Mouse (Mus musculus) heart, embryonic 13.5 days (tissue): ENCODE data around the gene Schip1. TPM values are rescaled to one million over a fixed set of nuclear protein-coding genes. Genes with fewer than 3 reads are reported as not detected.

Source experiments
- ATAC-seq: fragments of 200-750 bp; cut with Nextera tagmentation; 2 replicates; pipeline ENCODE4 v1.8.0; 2017; ENCODE audit warnings: moderate TSS enrichment; ENCODE audit not compliant: insufficient number of reproducible peaks, low FRiP score, low TSS enrichment; ENCODE audit errors: extremely low read depth
- H3K27ac ChIP-seq: fragments of 300-500 bp; sonication (generic); replicated peaks from 2 replicates; pipeline ENCODE4 v1.5.1; 2015; ENCODE audit warnings: moderate library complexity, mild to moderate bottlenecking, inconsistent platforms
- H3K27me3 ChIP-seq: fragments of 300-500 bp; sonication (generic); replicated peaks from 2 replicates; pipeline ENCODE4 v1.6.1; 2015; ENCODE audit warnings: mild to moderate bottlenecking, inconsistent platforms
- H3K36me3 ChIP-seq: fragments of 300-500 bp; sonication (generic); 2 replicates; pipeline ENCODE4 v1.6.1; 2015; ENCODE audit warnings: mild to moderate bottlenecking, inconsistent platforms
- H3K4me1 ChIP-seq: fragments of 300-500 bp; sonication (generic); 2 replicates; pipeline ENCODE4 v1.6.1; 2015; ENCODE audit warnings: inconsistent platforms
- H3K4me2 ChIP-seq: fragments of 300-500 bp; sonication (generic); 2 replicates; pipeline ENCODE4 v1.6.1; 2015; ENCODE audit warnings: inconsistent platforms, mild to moderate bottlenecking, moderate library complexity
- H3K4me3 ChIP-seq: fragments of 300-500 bp; sonication (generic); 2 replicates; pipeline ENCODE4 v1.5.1; 2015; ENCODE audit warnings: moderate library complexity, mild to moderate bottlenecking, inconsistent platforms
- H3K9ac ChIP-seq: fragments of 300-500 bp; sonication (generic); 2 replicates; pipeline ENCODE4 v1.6.1; 2015; ENCODE audit warnings: inconsistent platforms, mild to moderate bottlenecking, moderate library complexity
- H3K9me3 ChIP-seq: fragments of 300-500 bp; sonication (generic); 2 replicates; pipeline ENCODE4 v1.6.1; 2016; ENCODE audit warnings: inconsistent platforms
- WGBS: fragments of 180-500 bp; shearing (Covaris S2); methylation state at CpG from one replicate; pipeline ENCODE4 v1.1.7; 2015; ENCODE audit warnings: mixed read lengths; 5-methylcytosine and 5-hydroxymethylcytosine counted together
- polyA plus RNA-seq: library from polyadenylated mRNA; unstranded; fragments of >200 nt; fragmentation: Nextera tagmentation; extraction: Ambion mirVana; gene quantifications from 2 replicates; pipeline ENCODE4 v1.2.1, GENCODE M21; 2015

The Schip1 gene
- polyA plus RNA-seq, 1 experiment from 2014 or later = 52.4 TPM

- Histone ChIP-seq H3K9ac (no peak overlapping the region), H3K9me3 (no peaks in the 10 kb centered on the region), H3K4me3 (no peak overlapping the region), H3K36me3 (no peaks in the 10 kb centered on the region), H3K27ac (no peak overlapping the region), H3K4me1 (no peaks in the 10 kb centered on the region), H3K27me3 (no peaks in the 10 kb centered on the region), H3K4me2 (no peak overlapping the region)
- 68% methylated on average over 7 of the region's 7 CpGs for WGBS
- no peak for ATAC-seq
Measured at GRCm38 (mm10) chr3:68282844-68283594, 218.4 kb downstream of the Schip1 start.

- H3K4me1 ChIP-seq = no peaks in the 10 kb centered on the region
- no peaks in the 10 kb centered on the region for H3K9me3 ChIP-seq
- no peak overlapping the region for H3K9ac ChIP-seq
- WGBS = 71% methylated on average over 10 of the region's 10 CpGs
- no peak overlapping the region for H3K4me2 ChIP-seq
- no peaks in the 10 kb centered on the region for H3K36me3 ChIP-seq
- no peak overlapping the region for H3K27ac ChIP-seq
- H3K27me3 ChIP-seq = no peaks in the 10 kb centered on the region
- ATAC-seq = no peak
- no peak overlapping the region for H3K4me3 ChIP-seq
Measured at GRCm38 (mm10) chr3:68283595-68283991, 219.0 kb downstream of the Schip1 start.

- Histone ChIP-seq H3K4me3 (no peak overlapping the region), H3K27me3 (no peaks in the 10 kb centered on the region), H3K27ac (no peak overlapping the region), H3K9me3 (no peaks in the 10 kb centered on the region), H3K4me2 (no peak overlapping the region), H3K36me3 (no peaks in the 10 kb centered on the region), H3K9ac (no peak overlapping the region), H3K4me1 (no peaks in the 10 kb centered on the region)
- 88% methylated on average over 2 of the region's 2 CpGs for WGBS
- no peak for ATAC-seq
Measured at GRCm38 (mm10) chr3:68284500-68284899, 219.9 kb downstream of the Schip1 start.

- H3K4me3 ChIP-seq = no peak overlapping the region
- H3K4me2 ChIP-seq = no peak overlapping the region
- ATAC-seq = no peak
- no peaks in the 10 kb centered on the region for H3K36me3 ChIP-seq
- no peak overlapping the region for H3K9ac ChIP-seq
- 85% methylated on average over 7 of the region's 7 CpGs for WGBS
- H3K9me3 ChIP-seq = no peaks in the 10 kb centered on the region
- H3K27ac ChIP-seq = no peak overlapping the region
- H3K27me3 ChIP-seq = no peaks in the 10 kb centered on the region
- H3K4me1 ChIP-seq = no peaks in the 10 kb centered on the region
Measured at GRCm38 (mm10) chr3:68296752-68297151, 232.2 kb downstream of the Schip1 start.

GRCm38 (mm10) chr3:68305647-68306046 lies 241.0 kb downstream of the Schip1 start:
- no peak overlapping the region for H3K4me3 ChIP-seq
- H3K9me3 ChIP-seq = no peaks in the 10 kb centered on the region
- no peak overlapping the region for H3K9ac ChIP-seq
- peaks cover 6% of the 10 kb centered on the region; the same call in 1 of the 2 replicates for H3K4me1 ChIP-seq
- no peak overlapping the region for H3K4me2 ChIP-seq
- 0% methylated on average over 1 of the region's 1 CpGs for WGBS
- no peak for ATAC-seq
- no peaks in the 10 kb centered on the region for H3K27me3 ChIP-seq
- no peak overlapping the region for H3K27ac ChIP-seq
- no peaks in the 10 kb centered on the region for H3K36me3 ChIP-seq

- WGBS = 67% methylated on average over 4 of the region's 4 CpGs
- no peak for ATAC-seq
- no peaks in the 10 kb centered on the region for H3K36me3 ChIP-seq
Measured at GRCm38 (mm10) chr3:68306726-68307125, 242.1 kb downstream of the Schip1 start.

GRCm38 (mm10) chr3:68325575-68325974 lies 261.0 kb downstream of the Schip1 start:
- H3K4me2 ChIP-seq = no peak overlapping the region
- H3K9ac ChIP-seq = no peak overlapping the region
- no peak overlapping the region for H3K27ac ChIP-seq
- ATAC-seq = no peak
- no peak overlapping the region for H3K4me3 ChIP-seq
- no peaks in the 10 kb centered on the region for H3K4me1 ChIP-seq
- H3K36me3 ChIP-seq = no peaks in the 10 kb centered on the region
- no peaks in the 10 kb centered on the region for H3K9me3 ChIP-seq
- H3K27me3 ChIP-seq = no peaks in the 10 kb centered on the region
- 62% methylated on average over 6 of the region's 6 CpGs for WGBS

More at GRCm38 (mm10) chr3:68306726-68307125, 242.1 kb downstream of the Schip1 start:
- Histone ChIP-seq H3K27me3 (no peaks in the 10 kb centered on the region), H3K4me2 (no peak overlapping the region), H3K9me3 (no peaks in the 10 kb centered on the region), H3K27ac (no peak overlapping the region), H3K9ac (no peak overlapping the region), H3K4me1 (peaks cover 6% of the 10 kb centered on the region; the same call in 1 of the 2 replicates), H3K4me3 (no peak overlapping the region)

GRCm38 (mm10) chr3:68332515-68332914 lies 267.9 kb downstream of the Schip1 start:
- H3K9ac ChIP-seq = no peak overlapping the region
- H3K4me1 ChIP-seq = no peaks in the 10 kb centered on the region
- no peaks in the 10 kb centered on the region for H3K27me3 ChIP-seq
- H3K27ac ChIP-seq = no peak overlapping the region
- no peak overlapping the region for H3K4me2 ChIP-seq
- H3K4me3 ChIP-seq = no peak overlapping the region
- no peak for ATAC-seq
- H3K9me3 ChIP-seq = no peaks in the 10 kb centered on the region
- WGBS = 41% methylated on average over 2 of the region's 2 CpGs
- no peaks in the 10 kb centered on the region for H3K36me3 ChIP-seq

- H3K27me3 ChIP-seq = no peaks in the 10 kb centered on the region
- 83% methylated on average over 4 of the region's 4 CpGs for WGBS
- no peak overlapping the region for H3K9ac ChIP-seq
- H3K4me2 ChIP-seq = no peak overlapping the region
- no peak overlapping the region for H3K4me3 ChIP-seq
- H3K36me3 ChIP-seq = no peaks in the 10 kb centered on the region
- no peak for ATAC-seq
- H3K9me3 ChIP-seq = no peaks in the 10 kb centered on the region
- H3K4me1 ChIP-seq = no peaks in the 10 kb centered on the region
- H3K27ac ChIP-seq = no peak overlapping the region
Measured at GRCm38 (mm10) chr3:68335501-68335900, 270.9 kb downstream of the Schip1 start.

GRCm38 (mm10) chr3:68350624-68351023 lies 286.0 kb downstream of the Schip1 start:
- 72% methylated on average over 6 of the region's 6 CpGs for WGBS
- Histone ChIP-seq H3K4me1 (no peaks in the 10 kb centered on the region), H3K9ac (no peak overlapping the region), H3K9me3 (no peaks in the 10 kb centered on the region; the same call in 1 of the 2 replicates), H3K4me2 (no peak overlapping the region), H3K27ac (no peak overlapping the region), H3K27me3 (no peaks in the 10 kb centered on the region), H3K4me3 (no peak overlapping the region), H3K36me3 (no peaks in the 10 kb centered on the region)
- no peak for ATAC-seq

- no peak for ATAC-seq
- Histone ChIP-seq H3K9me3 (no peaks in the 10 kb centered on the region; the same call in 1 of the 2 replicates), H3K36me3 (no peaks in the 10 kb centered on the region), H3K27ac (no peak overlapping the region), H3K4me1 (no peaks in the 10 kb centered on the region), H3K4me3 (no peak overlapping the region), H3K9ac (no peak overlapping the region), H3K27me3 (no peaks in the 10 kb centered on the region), H3K4me2 (no peak overlapping the region)
- WGBS = 50% methylated on average over 3 of the region's 3 CpGs
Measured at GRCm38 (mm10) chr3:68351461-68351860, 286.9 kb downstream of the Schip1 start.

- no peaks in the 10 kb centered on the region; the same call in 1 of the 2 replicates for H3K9me3 ChIP-seq
- H3K9ac ChIP-seq = no peak overlapping the region
- WGBS = 79% methylated on average over 7 of the region's 7 CpGs
- no peak overlapping the region for H3K27ac ChIP-seq
- ATAC-seq = no peak
- no peaks in the 10 kb centered on the region for H3K36me3 ChIP-seq
- H3K4me1 ChIP-seq = no peaks in the 10 kb centered on the region
- H3K4me3 ChIP-seq = no peak overlapping the region
- H3K27me3 ChIP-seq = no peaks in the 10 kb centered on the region
- no peak overlapping the region for H3K4me2 ChIP-seq
Measured at GRCm38 (mm10) chr3:68352961-68353360, 288.4 kb downstream of the Schip1 start.
